ENCODE assay signal across 16 mouse cellular contexts in genomic region chr7:29836816-29837215, GRCm38 (mm10).
"Had no signal": no experiment of that assay in that cellular context is flagged by ENCODE, and none has a peak within 500 bp of the region (broad histone marks: within the 10 kb centered on the region; RNA-seq: fewer than 3 reads in every experiment).

No protein-coding gene starts in this region.

- DNase-seq: kidney, adult 9 months; kidney, postnatal 36 days; liver; liver, embryonic 13.5 days; liver, postnatal 0 days; lung, postnatal 14 days; thymus, postnatal 4 days had no signal

- H3K4me2 ChIP-seq: limb, embryonic 12.5 days; liver, embryonic 13.5 days; lung, embryonic 15.5 days; midbrain, embryonic 12.5 days; neural tube, embryonic 15.5 days; stomach, embryonic 15.5 days had no signal

- H3K4me1 ChIP-seq: limb, embryonic 12.5 days; liver, embryonic 13.5 days; lung, embryonic 15.5 days; midbrain, embryonic 12.5 days; neural tube, embryonic 15.5 days; stomach, embryonic 15.5 days had no signal

- ATAC-seq: liver, postnatal 0 days; midbrain, embryonic 16.5 days had no signal

- H3K27me3 ChIP-seq: limb, embryonic 12.5 days; liver, embryonic 13.5 days; lung, embryonic 15.5 days; midbrain, embryonic 12.5 days; neural tube, embryonic 15.5 days; stomach, embryonic 15.5 days had no signal

- H3K9ac ChIP-seq: limb, embryonic 12.5 days; liver, embryonic 13.5 days; liver, postnatal 0 days; lung, embryonic 15.5 days; midbrain, embryonic 12.5 days; neural tube, embryonic 15.5 days; stomach, embryonic 15.5 days had no signal

- H3K27ac ChIP-seq: kidney, postnatal 0 days; layer of hippocampus, adult 2 months; limb, embryonic 12.5 days; liver, embryonic 13.5 days; lung, embryonic 15.5 days; macrophage; midbrain, embryonic 12.5 days; neural tube, embryonic 15.5 days; stomach, embryonic 15.5 days had no signal

- H3K4me3 ChIP-seq: layer of hippocampus, adult 2 months; limb, embryonic 12.5 days; liver, embryonic 13.5 days; lung, embryonic 15.5 days; midbrain, embryonic 12.5 days; neural tube, embryonic 15.5 days; stomach, embryonic 15.5 days had no signal

- H3K9me3 ChIP-seq: limb, embryonic 12.5 days; liver, embryonic 13.5 days; lung, embryonic 15.5 days; midbrain, embryonic 12.5 days; neural tube, embryonic 15.5 days; stomach, embryonic 15.5 days had no signal
